Mouse (Mus musculus): ENCODE measurements around the gene Tut7. TPM values are rescaled to one million over a fixed set of nuclear protein-coding genes. Genes with fewer than 3 reads are reported as not detected.
"Not testable (repeated sequence)": the region's sequence is repeated elsewhere in the genome, so short reads cannot be mapped to it uniquely, and the experiment has no call there.

Gene Tut7
- polyA plus RNA-seq, 1 experiment from 2014 or later = 52.5 TPM

DNA sequence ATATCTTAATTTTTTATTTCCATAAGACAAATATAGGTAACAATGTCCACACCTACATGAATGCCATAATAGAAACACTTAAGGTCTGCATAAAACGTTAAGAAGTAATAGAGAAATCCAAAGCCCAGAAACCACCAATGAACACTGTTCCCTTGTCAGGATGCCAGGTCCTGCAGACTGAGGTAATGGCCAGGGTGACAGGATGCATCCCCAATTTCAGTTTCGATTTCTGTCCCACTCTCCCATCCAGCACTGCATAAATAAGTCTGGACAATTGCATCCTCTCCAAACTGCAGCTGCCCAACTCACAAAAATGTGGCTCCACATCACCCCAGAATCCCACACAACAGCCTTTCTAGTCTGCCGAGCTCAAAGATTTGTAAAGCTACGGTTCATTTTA, 2.8 kb downstream of the Tut7 start:
- no peak for ATAC-seq (replicated peaks)
- H3K9me3 ChIP-seq = no peaks in the 10 kb centered on the region
- no peak overlapping the region; the same call in 1 of the 2 replicates for H3K9ac ChIP-seq
- H3K36me3 ChIP-seq (replicated peaks) = peaks cover 4% of the 10 kb centered on the region; the same call in 1 of the 2 replicates
- H3K27me3 ChIP-seq (replicated peaks) = no peaks in the 10 kb centered on the region
- H3K4me3 ChIP-seq = no peak overlapping the region
- WGBS = 77% methylated on average over 4 of the region's 4 CpGs
- H3K4me1 ChIP-seq = peaks cover 44% of the 10 kb centered on the region
- H3K27ac ChIP-seq = no peak overlapping the region
- peak overlapping the region; percentile 79; the same call in 1 of the 2 replicates for H3K4me2 ChIP-seq

- no peak for ATAC-seq (replicated peaks)
- Histone ChIP-seq H3K4me1 (peaks cover 41% of the 10 kb centered on the region), H3K9ac (no peak overlapping the region), H3K27ac (no peak overlapping the region), H3K4me3 (no peak overlapping the region), H3K36me3 (replicated peaks) (peaks cover 16% of the 10 kb centered on the region), H3K27me3 (replicated peaks) (no peaks in the 10 kb centered on the region), H3K9me3 (no peaks in the 10 kb centered on the region), H3K4me2 (no peak overlapping the region)
- 94% methylated on average over 4 of the region's 4 CpGs for WGBS
Observed at GRCm38 (mm10) chr13:59817352-59817751, 5.6 kb downstream of the Tut7 start.

DNA sequence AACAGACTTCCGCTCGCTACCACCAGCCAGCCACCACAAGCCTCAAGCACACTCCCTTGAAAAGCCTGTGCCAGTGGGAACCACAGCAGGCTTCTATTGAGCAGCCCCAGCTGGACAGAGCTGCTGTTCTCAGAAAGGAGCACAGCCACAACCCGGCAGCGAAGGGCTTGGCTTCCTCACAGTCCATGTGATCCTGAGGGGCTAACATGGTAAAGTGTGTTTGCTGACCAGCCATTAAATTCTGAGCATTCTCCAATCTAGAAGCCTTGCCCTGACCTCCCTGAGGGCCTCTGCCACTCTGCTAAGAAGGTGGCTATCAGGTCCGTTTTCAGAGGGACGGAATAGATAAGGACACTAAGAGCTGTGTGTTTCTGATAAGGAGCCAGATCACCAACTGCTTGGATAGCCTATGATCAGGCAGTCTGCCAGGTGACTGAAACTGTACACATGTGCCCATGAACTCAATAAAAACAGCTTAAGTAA, 8.8 kb downstream of the Tut7 start:
- ATAC-seq (replicated peaks) = no peak
- no peaks in the 10 kb centered on the region for H3K9me3 ChIP-seq
- H3K27ac ChIP-seq = no peak overlapping the region
- no peaks in the 10 kb centered on the region for H3K27me3 ChIP-seq (replicated peaks)
- H3K4me1 ChIP-seq = peaks cover 13% of the 10 kb centered on the region
- H3K4me2 ChIP-seq = no peak overlapping the region
- no peak overlapping the region for H3K9ac ChIP-seq
- 74% methylated on average over 6 of the region's 6 CpGs for WGBS
- H3K4me3 ChIP-seq = no peak overlapping the region
- peaks cover 37% of the 10 kb centered on the region for H3K36me3 ChIP-seq (replicated peaks)

GRCm38 (mm10) chr13:59811581-59811980, 11.4 kb downstream of the Tut7 start:
- whole genome bisulfite sequencing = 97% methylated on average over 3 of the region's 3 CpGs
- H3K4me1 ChIP-seq = no peaks in the 10 kb centered on the region

DNA sequence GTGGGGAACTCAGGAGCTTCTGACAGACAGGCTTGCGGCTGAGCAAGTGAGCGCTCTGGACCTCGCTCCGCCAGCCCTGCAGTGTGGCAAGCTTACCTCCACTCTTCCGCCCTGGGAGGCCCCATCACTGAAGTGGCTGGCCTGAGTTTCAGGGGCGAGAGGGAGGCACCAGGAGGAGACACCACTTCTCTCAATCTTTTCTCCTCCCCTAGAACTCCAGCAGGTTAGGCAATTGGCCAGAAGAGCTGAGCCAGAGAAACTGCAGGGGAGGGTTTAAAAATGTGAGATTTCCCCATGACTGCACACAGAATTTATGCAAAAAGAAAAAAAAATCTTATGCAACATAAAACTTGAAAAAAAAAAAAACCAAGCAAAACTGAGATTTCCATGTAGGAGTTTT, 21.9 kb downstream of the Tut7 start:
- no peak for ATAC-seq (replicated peaks)
- Histone ChIP-seq H3K4me3 (no peak overlapping the region), H3K9me3 (no peaks in the 10 kb centered on the region), H3K27ac (no peak overlapping the region), H3K4me2 (no peak overlapping the region), H3K9ac (no peak overlapping the region), H3K4me1 (no peaks in the 10 kb centered on the region), H3K36me3 (replicated peaks) (peaks cover 88% of the 10 kb centered on the region), H3K27me3 (replicated peaks) (no peaks in the 10 kb centered on the region)
- WGBS = 86% methylated on average over 6 of the region's 6 CpGs

More at GRCm38 (mm10) chr13:59811581-59811980, 11.4 kb downstream of the Tut7 start:
- Histone ChIP-seq H3K4me3 (no peak overlapping the region), H3K36me3 (replicated peaks) (peaks cover 57% of the 10 kb centered on the region), H3K9me3 (no peaks in the 10 kb centered on the region), H3K27ac (no peak overlapping the region), H3K27me3 (replicated peaks) (no peaks in the 10 kb centered on the region), H3K9ac (no peak overlapping the region), H3K4me2 (no peak overlapping the region)
- no peak for ATAC-seq (replicated peaks)

DNA sequence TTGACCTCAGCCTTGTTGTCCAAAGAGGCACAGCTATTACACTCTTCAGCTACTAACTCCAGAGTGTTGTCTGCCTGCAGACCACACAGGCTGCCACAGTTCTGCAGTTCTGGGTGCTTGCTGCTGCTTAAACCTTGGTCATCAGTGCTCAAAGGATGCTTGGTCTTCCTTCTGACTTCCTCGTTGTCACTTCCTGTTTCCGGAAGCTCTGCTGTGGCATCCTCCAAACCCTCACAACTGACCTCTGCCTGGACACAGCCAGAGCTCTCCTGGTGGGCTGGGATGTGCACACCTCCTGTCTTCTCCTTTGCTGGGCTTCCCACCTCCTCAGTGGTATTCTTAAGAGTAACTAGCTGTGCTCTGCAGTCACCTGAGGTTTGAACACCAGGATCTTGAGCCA, 22.9 kb downstream of the Tut7 start:
- Histone ChIP-seq H3K4me1 (no peaks in the 10 kb centered on the region), H3K9ac (no peak overlapping the region), H3K36me3 (replicated peaks) (peaks cover 82% of the 10 kb centered on the region), H3K4me3 (no peak overlapping the region), H3K4me2 (no peak overlapping the region), H3K27ac (no peak overlapping the region), H3K27me3 (replicated peaks) (no peaks in the 10 kb centered on the region), H3K9me3 (no peaks in the 10 kb centered on the region)
- WGBS = 97% methylated on average over 2 of the region's 2 CpGs
- no peak for ATAC-seq (replicated peaks)

DNA sequence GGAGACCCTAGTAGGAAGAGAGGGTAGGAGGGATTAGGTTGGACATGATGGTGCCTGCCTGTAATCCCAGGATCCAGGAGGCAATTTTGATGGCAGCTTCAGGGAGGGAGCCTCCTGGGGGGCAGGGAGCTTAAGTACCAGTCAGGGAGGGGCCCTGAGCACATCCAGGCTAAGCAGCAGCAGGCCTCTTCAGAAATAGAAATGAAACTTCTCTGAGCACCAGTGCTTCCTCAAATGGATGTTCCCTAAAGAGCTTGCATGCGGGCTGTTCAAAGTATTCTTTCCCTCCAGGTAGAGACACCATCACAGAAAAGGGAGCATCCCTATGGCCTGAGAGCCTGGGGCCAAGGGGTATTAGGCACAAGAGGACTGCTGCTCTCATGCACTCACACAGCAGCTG, 24.6 kb downstream of the Tut7 start:
- Histone ChIP-seq H3K27me3 (replicated peaks) (no peaks in the 10 kb centered on the region), H3K4me1 (no peaks in the 10 kb centered on the region), H3K4me3 (no peak overlapping the region), H3K9ac (no peak overlapping the region), H3K4me2 (no peak overlapping the region), H3K9me3 (no peaks in the 10 kb centered on the region), H3K36me3 (replicated peaks) (peaks cover 80% of the 10 kb centered on the region), H3K27ac (no peak overlapping the region)
- no peak for ATAC-seq (replicated peaks)
- WGBS = 96% methylated on average over 1 of the region's 1 CpGs

- Histone ChIP-seq H3K9ac (no peak overlapping the region), H3K4me2 (no peak overlapping the region), H3K36me3 (replicated peaks) (peaks cover 85% of the 10 kb centered on the region), H3K9me3 (no peaks in the 10 kb centered on the region), H3K4me1 (no peaks in the 10 kb centered on the region), H3K27ac (no peak overlapping the region), H3K27me3 (replicated peaks) (no peaks in the 10 kb centered on the region), H3K4me3 (no peak overlapping the region)
- ATAC-seq (replicated peaks) = no peak
- WGBS = 95% methylated on average over 9 of the region's 9 CpGs
Observed at GRCm38 (mm10) chr13:59796466-59796848, 26.5 kb downstream of the Tut7 start.

DNA sequence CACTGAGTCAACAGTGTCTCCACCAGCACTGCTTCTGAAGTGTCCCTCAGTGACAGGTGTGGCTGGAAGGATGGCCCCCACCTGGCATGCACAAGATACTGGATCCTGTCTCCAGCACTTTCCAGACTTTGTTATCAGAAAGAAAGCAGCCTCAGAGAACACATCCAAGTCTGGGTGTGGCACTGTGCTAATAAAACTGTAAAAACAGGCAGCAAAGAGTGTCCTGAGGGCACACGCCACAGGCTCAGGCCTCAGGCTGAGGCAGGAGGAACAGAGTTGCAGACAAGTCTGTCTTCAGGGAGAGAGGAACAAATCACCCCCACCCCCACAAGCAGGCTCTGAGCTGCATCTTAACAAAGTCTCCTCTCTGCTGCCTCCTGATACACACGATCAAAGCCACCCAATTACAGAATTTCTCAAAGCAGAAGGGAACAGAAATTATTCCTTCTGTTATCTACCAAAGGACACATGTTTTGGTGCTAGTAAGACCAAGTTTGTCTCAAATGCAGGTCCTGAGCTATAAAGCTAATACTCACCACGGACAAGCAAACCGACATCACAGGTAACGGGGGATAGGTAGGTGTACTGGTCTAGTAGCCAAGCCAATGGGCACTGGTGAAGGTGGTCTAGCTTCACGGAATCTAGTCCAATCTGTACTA, 27.0 kb downstream of the Tut7 start:
- Histone ChIP-seq H3K9me3 (no peaks in the 10 kb centered on the region), H3K4me3 (no peak overlapping the region), H3K27me3 (replicated peaks) (no peaks in the 10 kb centered on the region), H3K36me3 (replicated peaks) (peaks cover 85% of the 10 kb centered on the region), H3K27ac (no peak overlapping the region), H3K9ac (no peak overlapping the region), H3K4me2 (no peak overlapping the region), H3K4me1 (no peaks in the 10 kb centered on the region)
- ATAC-seq (replicated peaks) = no peak
- 96% methylated on average over 6 of the region's 6 CpGs for WGBS

DNA sequence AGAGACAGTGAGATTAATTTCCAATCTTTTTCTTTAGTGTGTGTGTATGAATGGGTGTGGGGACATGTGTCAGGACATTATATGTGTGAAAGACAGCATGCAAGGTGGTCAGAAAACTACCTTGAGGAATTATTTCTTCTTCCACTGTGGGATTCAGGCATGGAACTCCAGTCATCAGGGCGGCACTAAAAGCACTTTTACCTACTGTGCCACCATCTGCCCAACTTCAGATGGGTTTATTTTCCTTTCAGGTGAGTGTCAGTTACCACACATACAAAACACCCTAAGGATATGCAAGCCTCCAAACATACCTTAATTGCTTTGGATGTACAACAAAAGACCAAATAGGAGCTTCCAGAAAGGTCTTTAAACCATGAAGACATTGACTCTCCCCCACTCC, 28.2 kb downstream of the Tut7 start:
- 89% methylated on average over 1 of the region's 1 CpGs for WGBS
- Histone ChIP-seq H3K9ac (no peak overlapping the region), H3K4me2 (no peak overlapping the region)

DNA sequence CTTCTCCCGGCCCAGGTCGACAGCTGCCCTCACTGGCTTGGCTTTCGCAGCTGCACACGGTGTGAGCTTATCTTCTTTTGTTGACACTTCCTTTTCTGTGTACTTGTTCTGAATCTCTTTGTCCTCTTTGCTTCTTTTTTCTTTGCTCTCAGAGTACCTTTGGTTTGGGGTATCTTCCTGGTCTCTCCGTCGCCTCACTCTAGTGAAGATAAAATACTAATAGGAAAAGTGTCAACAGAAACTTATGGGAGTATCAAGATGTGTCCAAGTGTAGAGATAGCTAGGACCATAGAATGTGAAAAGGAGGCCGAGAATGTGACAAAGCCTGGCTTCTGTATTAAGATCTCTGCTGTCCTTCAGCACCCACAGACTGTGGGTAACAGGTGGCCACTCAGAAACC, 40.8 kb downstream of the Tut7 start, which contains the start of gene Gm49354:
Gm49354 (minus strand) TSS at position 101 of the 400 bp plus-strand sequence.
- no peaks in the 10 kb centered on the region for H3K27me3 ChIP-seq (replicated peaks)
- H3K4me1 ChIP-seq = no peaks in the 10 kb centered on the region
- WGBS = 94% methylated on average over 7 of the region's 7 CpGs
- peaks cover 87% of the 10 kb centered on the region for H3K36me3 ChIP-seq (replicated peaks)
- ATAC-seq (replicated peaks) = no peak
- H3K4me3 ChIP-seq = no peak within 1 kb of the TSS
- no peak within 1 kb of the TSS for H3K4me2 ChIP-seq
- H3K9me3 ChIP-seq = no peaks in the 10 kb centered on the region
- H3K27ac ChIP-seq = no peak within 1 kb of the TSS
- no peak within 1 kb of the TSS for H3K9ac ChIP-seq

More for the DNA sequence above, 28.2 kb downstream of the Tut7 start:
- Histone ChIP-seq H3K27me3 (replicated peaks) (no peaks in the 10 kb centered on the region), H3K9me3 (no peaks in the 10 kb centered on the region), H3K27ac (no peak overlapping the region), H3K36me3 (replicated peaks) (peaks cover 85% of the 10 kb centered on the region), H3K4me3 (no peak overlapping the region), H3K4me1 (no peaks in the 10 kb centered on the region)
- no peak for ATAC-seq (replicated peaks)

GRCm38 (mm10) chr13:59779744-59780264, 43.1 kb downstream of the Tut7 start:
- WGBS = 93% methylated on average over 1 of the region's 1 CpGs
- not testable (repeated sequence) for H3K9ac ChIP-seq; H3K4me2 ChIP-seq; H3K27me3 ChIP-seq (replicated peaks); H3K9me3 ChIP-seq; ATAC-seq (replicated peaks); H3K4me3 ChIP-seq; H3K27ac ChIP-seq; H3K4me1 ChIP-seq
- H3K36me3 ChIP-seq (replicated peaks) = peaks cover 70% of the 10 kb centered on the region

- no peak overlapping the region for H3K9ac ChIP-seq
- 88% methylated on average over 4 of the region's 4 CpGs for WGBS
- no peaks in the 10 kb centered on the region for H3K27me3 ChIP-seq (replicated peaks)
- H3K36me3 ChIP-seq (replicated peaks) = peaks cover 66% of the 10 kb centered on the region
- ATAC-seq (replicated peaks) = no peak
- no peaks in the 10 kb centered on the region for H3K4me1 ChIP-seq
- no peak overlapping the region for H3K4me3 ChIP-seq
- no peak overlapping the region for H3K4me2 ChIP-seq
- no peaks in the 10 kb centered on the region for H3K9me3 ChIP-seq
- H3K27ac ChIP-seq = no peak overlapping the region
Observed at GRCm38 (mm10) chr13:59779213-59779612, 43.7 kb downstream of the Tut7 start.

All from midbrain, embryonic 15.5 days (tissue).